Mouse (Mus musculus): ENCODE data around the gene S100a2. TPM values are rescaled to one million over a fixed set of nuclear protein-coding genes. Genes with fewer than 3 reads are reported as not detected.

Gene S100a2
- total RNA-seq, 2 experiments from 2014 or later = not detected

- DNase-seq (ENCODE audit: low spot score in 2 of 2) = no peak
These were observed 5.5 kb downstream of the S100a2 start for GRCm38 (mm10) chr3:90595556-90595955.

DNA sequence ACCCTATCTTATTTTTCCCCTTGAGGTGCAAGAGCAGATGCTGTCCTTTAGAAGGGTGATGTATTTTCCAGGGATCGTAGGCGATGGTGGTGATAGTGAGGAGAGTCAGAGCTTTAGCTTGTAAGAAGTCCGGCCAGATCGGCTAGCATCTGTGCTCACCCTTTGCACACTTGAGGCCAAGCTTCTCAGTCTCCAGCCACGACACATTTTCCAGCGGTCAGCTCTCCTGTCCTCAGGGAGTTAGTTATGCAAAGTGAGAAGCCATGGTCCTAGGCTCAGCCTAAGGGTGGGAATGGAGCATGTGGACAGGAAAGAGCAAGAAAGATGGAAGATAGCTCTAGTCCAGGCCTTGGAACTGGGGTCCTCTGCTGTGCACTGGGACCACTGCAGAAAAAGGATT lies 6.8 kb downstream of the S100a2 start:
- DNase-seq (ENCODE audit: low spot score in 2 of 2) = no peak

DNA sequence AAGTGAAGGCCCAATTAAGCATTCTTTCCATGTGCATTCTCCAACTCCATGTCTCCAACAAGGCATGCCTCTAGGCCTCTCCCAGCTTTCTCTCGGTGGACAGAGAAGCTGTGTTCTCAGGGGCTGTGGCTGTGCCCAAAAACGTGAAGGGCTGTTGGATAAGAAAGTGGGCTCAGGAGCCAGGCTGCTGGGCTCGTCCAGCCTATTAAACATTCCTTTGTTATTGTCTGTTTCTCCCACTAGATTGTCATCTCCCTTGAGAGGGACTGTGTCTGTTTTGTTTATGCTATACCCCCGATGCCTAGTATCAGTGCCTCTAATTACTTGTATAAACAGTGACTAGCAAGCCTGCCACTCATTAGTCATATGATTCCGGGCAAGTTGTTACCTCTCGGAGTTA lies 7.7 kb downstream of the S100a2 start:
- DNase-seq (ENCODE audit: low spot score in 2 of 2) = no peak

DNA sequence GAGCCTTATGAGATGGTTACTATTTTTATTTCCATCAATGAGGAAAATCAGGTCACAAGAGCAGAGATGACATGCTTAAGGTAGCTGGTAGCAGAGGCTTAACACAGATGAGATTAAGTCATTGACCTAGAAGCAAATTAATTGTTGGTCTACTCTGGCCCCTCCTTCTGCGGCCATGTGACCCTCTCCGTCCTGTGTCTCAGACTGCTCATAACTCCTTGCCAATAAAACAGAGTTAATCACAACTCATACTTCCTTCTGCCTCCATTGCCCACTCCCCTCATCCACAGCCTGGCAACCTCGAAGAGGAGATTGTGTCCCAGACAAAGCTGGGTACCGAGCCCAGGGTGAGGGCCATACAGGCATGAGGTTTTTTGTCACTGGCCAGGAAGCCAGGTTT lies 8.2 kb downstream of the S100a2 start:
- no peak for DNase-seq (ENCODE audit: low spot score in 2 of 2)

DNA sequence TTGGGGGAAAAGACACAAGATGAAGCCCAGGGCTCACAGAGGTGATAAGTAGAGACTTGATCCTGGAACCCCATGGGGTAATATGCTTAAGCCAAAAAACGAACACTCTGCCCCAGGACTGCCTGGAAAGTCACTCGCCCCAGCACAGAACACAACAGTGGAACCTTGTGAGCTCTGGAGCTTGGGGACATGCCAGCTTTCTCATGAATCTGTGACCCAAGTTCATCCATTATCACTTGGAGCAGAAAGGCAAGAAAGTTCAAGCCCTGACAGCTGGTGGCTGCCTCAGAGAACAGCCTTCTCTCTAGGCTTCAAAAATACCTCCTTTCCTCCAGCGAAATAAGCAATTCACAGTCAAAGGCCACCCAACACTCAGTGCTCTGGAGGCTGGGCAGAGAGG lies 9.4 kb downstream of the S100a2 start:
- no peak for DNase-seq (ENCODE audit: low spot score in 2 of 2)

DNA sequence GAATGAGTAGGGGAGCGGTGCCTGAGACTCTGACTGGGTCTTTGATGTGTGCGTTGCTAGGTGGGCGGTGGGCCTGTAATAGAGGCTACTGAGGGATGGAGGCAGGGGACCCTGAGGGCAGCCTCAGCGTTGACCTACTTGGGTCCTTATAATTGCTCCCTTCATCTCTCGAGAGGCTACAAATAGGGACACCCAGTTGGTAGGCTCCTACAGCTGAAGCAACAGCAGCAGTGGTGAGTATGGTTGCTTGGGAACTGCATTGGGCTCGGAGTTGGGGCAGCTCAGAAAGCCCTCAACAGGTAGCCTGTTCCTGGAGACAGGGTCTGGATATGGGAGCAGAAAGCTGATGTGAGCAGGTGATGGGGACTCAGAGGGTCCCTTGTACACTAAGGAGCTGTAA lies 10.0 kb downstream of the S100a2 start:
- no peak for DNase-seq (ENCODE audit: low spot score in 2 of 2)

DNA sequence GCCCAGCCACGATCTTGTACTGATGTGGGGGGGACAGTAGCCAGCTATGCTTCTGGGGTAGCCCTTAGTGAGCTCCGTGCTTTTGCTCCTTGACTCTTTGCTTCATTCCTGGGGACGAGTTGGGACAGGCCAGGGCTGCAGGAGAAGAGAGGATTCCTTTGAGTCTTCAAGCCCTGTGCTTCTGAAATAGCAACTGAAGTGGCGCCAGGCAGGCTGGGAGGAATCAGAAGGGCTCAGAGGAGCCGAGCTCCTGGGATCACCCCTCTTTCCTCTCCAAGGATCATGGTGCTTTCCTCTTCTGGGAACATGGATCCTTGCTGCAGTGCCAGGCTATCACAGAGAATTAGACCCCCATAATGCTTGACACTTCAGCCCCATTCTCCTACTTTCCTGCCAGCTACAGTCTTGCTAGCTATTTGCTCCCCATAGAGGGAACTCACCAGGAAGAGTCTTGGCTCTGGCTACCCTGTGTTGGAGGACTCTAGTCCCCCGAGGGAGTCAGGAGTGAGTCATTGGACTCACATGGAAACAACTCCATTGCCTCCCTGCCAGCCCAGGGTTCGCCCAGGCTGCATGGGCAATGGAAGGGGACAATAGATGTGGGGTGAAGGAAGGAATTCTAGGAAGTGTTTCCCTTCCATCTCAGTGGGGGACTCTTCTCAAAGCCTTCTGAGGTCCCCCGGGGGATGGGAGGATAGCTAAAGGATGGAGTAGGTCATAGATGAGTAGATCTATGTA lies 10.6 kb downstream of the S100a2 start:
- no peak for DNase-seq (ENCODE audit: low spot score in 2 of 2)

DNA sequence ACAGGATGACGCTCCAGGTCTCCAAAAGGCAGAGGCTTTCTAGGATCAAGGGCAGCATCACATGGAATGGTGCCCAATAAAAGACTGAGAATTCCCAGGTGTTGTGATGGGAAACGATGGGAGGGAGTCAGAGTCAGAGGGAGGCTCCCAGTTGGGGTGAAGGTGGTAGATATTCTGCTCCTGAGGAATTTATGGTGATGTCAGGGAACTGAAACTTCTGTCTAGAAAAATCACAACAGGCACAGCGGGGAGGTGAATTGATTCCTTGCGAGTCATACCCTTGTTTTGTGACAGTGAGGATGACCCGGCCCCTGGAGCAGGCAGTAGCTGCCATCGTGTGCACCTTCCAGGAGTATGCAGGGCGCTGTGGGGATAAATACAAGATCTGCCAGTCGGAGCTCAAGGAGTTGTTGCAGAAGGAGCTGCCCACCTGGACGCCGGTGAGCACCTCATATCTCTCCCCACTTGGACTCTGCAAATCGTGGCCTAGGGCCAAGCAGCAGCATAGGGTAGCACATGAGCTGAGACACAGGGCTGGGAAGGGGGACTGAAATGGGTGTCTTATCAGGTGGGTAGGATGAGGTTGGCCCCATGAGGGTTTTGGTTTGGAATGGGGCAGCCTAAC lies 11.6 kb downstream of the S100a2 start, which contains the start of gene Gm42674:
Gene Gm42674 (plus strand): TSS at position 419 of the 625 bp plus-strand sequence.
- no peak for DNase-seq (ENCODE audit: low spot score in 2 of 2)

GRCm38 (mm10) chr3:90603623-90604022 lies 13.6 kb downstream of the S100a2 start, which contains the start of gene S100a4:
Gene S100a4, plus strand, starts transcription at chr3:90603771.
- DNase-seq (ENCODE audit: low spot score in 2 of 2) = no peak

DNA sequence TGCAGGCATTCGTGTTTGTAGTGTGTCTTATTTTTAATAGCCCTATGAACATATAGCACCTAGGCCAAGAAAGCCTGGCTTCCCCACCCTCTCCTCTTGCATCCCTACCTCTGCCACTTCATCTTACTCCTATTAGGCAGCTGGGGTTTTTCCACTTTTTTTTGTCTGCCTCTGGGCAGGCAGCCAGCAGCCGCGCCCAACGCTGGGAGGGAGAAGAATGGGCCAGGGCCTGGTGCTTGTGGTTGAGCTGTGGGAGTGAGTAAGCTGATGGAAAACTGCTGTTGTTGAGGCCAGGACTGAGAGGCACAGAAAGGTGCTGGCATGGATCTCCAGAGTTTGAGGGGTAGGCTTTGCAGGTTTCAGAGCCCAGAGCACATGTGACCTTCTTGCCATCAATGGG lies 14.4 kb downstream of the S100a2 start:
- DNase-seq (ENCODE audit: low spot score in 2 of 2) = peak; percentile 55 to 77

DNA sequence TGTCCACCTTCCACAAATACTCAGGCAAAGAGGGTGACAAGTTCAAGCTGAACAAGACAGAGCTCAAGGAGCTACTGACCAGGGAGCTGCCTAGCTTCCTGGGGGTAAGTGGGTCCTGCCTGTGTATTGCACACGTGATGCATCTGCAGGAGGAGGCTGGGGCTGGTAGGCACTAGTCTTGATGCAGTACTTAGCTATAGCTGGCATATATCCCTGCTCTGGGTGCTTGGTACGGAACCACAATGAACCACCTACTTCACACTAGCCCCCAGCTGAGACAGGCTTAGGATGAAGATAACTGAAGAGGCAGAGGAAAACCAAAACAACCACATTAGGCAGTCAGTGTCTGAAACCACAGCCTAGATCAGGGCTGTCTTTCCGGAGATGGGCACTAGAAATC lies 15.0 kb downstream of the S100a2 start:
- DNase-seq (ENCODE audit: low spot score in 2 of 2) = no peak

DNA sequence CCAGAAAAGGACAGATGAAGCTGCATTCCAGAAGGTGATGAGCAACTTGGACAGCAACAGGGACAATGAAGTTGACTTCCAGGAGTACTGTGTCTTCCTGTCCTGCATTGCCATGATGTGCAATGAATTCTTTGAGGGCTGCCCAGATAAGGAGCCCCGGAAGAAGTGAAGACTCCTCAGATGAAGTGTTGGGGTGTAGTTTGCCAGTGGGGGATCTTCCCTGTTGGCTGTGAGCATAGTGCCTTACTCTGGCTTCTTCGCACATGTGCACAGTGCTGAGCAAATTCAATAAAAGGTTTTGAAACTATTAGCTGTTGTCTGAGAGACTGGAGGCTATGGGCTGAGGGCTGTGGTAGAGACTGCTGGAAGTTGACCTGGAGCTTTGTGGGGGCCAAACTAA lies 15.7 kb downstream of the S100a2 start:
- no peak for DNase-seq (ENCODE audit: low spot score in 2 of 2)

GRCm38 (mm10) chr3:90606185-90606584 lies 16.1 kb downstream of the S100a2 start:
- no peak for DNase-seq (ENCODE audit: low spot score in 2 of 2)

- DNase-seq (ENCODE audit: low spot score in 2 of 2) = no peak
These were observed 17.3 kb downstream of the S100a2 start for GRCm38 (mm10) chr3:90607361-90607760.

DNA sequence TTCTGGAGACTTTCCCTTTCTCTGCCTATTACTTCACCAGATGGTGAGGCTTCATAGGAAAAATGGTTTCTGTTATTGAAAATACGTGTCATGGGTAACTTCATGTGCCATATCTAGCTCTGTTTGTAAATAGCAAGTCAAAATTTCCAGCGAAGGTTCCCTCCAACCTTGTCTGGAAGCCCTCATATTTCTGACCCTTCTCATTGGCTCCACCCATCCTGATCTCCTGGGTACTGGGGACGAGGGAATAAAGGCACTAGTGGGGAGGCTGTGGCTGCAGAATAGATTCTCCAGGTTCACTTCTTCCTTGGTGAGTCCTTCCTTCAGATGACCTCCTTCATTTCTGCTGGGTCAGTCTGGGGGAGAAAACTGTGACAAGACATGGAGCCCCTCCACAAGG lies 18.2 kb downstream of the S100a2 start, which contains the start of gene S100a5:
Gene S100a5 (plus strand): TSS at position 301 of the 400 bp plus-strand sequence.
- DNase-seq (ENCODE audit: low spot score in 2 of 2) = no peak

GRCm38 (mm10) chr3:90609102-90609501 lies 19.1 kb downstream of the S100a2 start:
- DNase-seq (ENCODE audit: low spot score in 2 of 2) = no peak

- DNase-seq (ENCODE audit: low spot score in 2 of 2) = no peak
These were observed 21.4 kb downstream of the S100a2 start for GRCm38 (mm10) chr3:90611494-90611893.

GRCm38 (mm10) chr3:90612061-90612460 lies 22.0 kb downstream of the S100a2 start:
- DNase-seq (ENCODE audit: low spot score in 2 of 2) = no peak

DNA sequence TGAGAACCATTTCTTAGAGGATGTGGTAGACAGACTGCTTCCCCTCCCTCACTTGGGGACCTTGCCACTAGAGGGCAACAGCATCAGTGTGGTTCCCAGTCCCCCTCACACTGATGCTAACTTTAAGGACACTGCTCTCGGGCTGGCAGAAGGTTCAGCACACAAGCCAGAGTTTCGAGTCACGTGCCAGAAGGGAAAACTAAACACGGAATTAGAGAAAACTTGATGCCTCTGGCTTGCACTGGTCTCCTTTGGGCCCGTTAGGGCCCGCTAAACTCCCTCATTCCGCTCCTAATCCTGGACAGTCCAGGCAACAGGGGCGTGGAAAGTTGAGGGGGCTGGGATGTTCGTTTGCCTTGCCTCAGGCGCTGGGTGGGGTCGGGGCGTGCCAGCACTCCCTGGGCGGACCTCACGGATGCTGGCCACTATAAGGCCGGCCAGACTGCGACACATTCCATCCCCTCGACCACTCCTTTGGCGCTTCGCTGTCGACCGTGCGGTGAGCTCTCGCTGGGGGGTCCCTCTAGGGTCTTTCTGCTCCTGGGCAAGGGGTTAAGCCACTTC lies 22.8 kb downstream of the S100a2 start, which contains the start of gene S100a6:
Gene S100a6 (plus strand): TSS at position 155 of the 564 bp plus-strand sequence.
- peak; percentile 48 to 69 for DNase-seq (ENCODE audit: low spot score in 2 of 2)

DNA sequence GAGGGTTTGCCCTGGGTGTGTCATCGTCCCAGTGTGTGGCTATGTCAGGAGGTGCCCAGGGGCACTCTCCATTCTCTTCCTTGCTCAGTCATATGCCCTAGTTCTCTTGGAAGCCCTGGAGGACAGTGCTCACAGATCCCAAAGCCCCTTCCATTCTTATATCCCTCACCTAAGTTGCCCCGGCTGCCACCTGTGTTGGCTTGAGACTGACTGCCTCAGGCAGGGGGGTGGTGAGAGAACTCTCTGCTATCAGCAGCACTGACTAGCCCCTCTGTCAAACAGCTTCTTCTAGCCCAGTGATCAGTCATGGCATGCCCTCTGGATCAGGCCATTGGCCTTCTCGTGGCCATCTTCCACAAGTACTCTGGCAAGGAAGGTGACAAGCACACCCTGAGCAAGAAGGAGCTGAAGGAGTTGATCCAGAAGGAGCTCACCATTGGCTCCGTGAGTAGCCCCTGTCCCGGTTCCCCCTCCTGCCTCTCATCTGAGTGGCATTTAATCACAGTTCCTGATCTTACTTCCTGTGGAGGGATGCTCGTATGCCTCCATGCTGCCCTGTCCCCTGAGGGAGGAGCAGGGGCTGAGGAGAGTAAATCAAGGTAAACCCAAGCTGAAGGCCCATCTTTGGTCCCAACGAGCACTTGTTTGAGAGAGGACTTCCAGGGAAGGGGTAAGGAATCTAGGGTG lies 23.6 kb downstream of the S100a2 start:
- DNase-seq (ENCODE audit: low spot score in 2 of 2) = no peak

- DNase-seq (ENCODE audit: low spot score in 2 of 2) = no peak
These were observed 24.1 kb downstream of the S100a2 start for GRCm38 (mm10) chr3:90614148-90614530.
